Mouse (Mus musculus) G1E (cell line): Measurements from ENCODE around the gene Polr2e.

Source experiments
- CTCF ChIP-seq: IDR thresholded peaks from 2 replicates; pipeline ENCODE4 v1.5.1; 2012; ENCODE audit warnings: low read depth, low read length, inconsistent platforms, mixed read lengths
- GATA1 ChIP-seq: IDR thresholded peaks from 2 replicates; pipeline ENCODE4 v1.6.1; 2012; ENCODE audit warnings: borderline replicate concordance, low read length, inconsistent platforms, mixed read lengths
- GATA2 ChIP-seq: IDR thresholded peaks from 2 replicates; pipeline ENCODE4 v1.6.1; 2012; ENCODE audit warnings: low read depth, low read length, inconsistent platforms, borderline replicate concordance
- POLR2AphosphoS5 ChIP-seq: IDR thresholded peaks from 2 replicates; pipeline ENCODE4 v1.6.1; 2012; ENCODE audit warnings: low read depth, low read length, inconsistent platforms; ENCODE audit not compliant: insufficient replicate concordance
- TAL1 ChIP-seq: conservative IDR thresholded peaks from 2 replicates; pipeline ENCODE4 v1.6.1; 2012; ENCODE audit warnings: low read depth, low read length, inconsistent platforms, mixed read lengths

- TF ChIP-seq CTCF, result no peak
- TF ChIP-seq GATA1, result no peak
- TF ChIP-seq TAL1, result no peak
- TF ChIP-seq GATA2, result no peak
- TF ChIP-seq POLR2AphosphoS5, result no peak
These were observed 24.0 kb downstream of the Polr2e start for GRCm38 (mm10) chr10:80015583-80015982.
